Mouse (Mus musculus) MEL (cell line): Measurements from ENCODE around the gene Hes2.

ENCODE experiments used
- CHD2 ChIP-seq: IDR thresholded peaks from 2 replicates; pipeline ENCODE4 v1.6.1; 2011; ENCODE audit warnings: low read length, improper control_type of control experiment
- CTCF ChIP-seq, 3 experiments: IDR thresholded peaks in 2 of 3; conservative IDR thresholded peaks in 1 of 3; 2 replicates each; pipeline ENCODE4 v1.5.1; 2011 to 2012; ENCODE audit warnings: low read length in 3 of 3, low read depth in 2 of 3, mild to moderate bottlenecking in 2 of 3, improper control_type of control experiment in 1 of 3, inconsistent platforms in 1 of 3, mixed read lengths in 1 of 3, moderate library complexity in 1 of 3; ENCODE audit not compliant: control insufficient read depth in 1 of 3, insufficient read depth in 1 of 3, poor library complexity in 1 of 3, severe bottlenecking in 1 of 3
- EP300 ChIP-seq, 2 experiments: IDR thresholded peaks; 2 replicates each; pipeline ENCODE4 v1.6.1; 2011; ENCODE audit warnings: improper control_type of control experiment in 2 of 2, low read length in 2 of 2, low read depth in 1 of 2, mild to moderate bottlenecking in 1 of 2
- POLR2A ChIP-seq, 2 experiments: IDR thresholded peaks; 2 replicates each; pipeline ENCODE4 v1.6.1; 2011 to 2012; ENCODE audit warnings: low read length in 2 of 2, mild to moderate bottlenecking in 2 of 2, control low read depth in 1 of 2, improper control_type of control experiment in 1 of 2, low read depth in 1 of 2, moderate library complexity in 1 of 2; ENCODE audit not compliant: control insufficient read depth in 1 of 2, insufficient read depth in 1 of 2, poor library complexity in 1 of 2
- RAD21 ChIP-seq: IDR thresholded peaks from 2 replicates; pipeline ENCODE4 v1.6.1; 2011; ENCODE audit warnings: mild to moderate bottlenecking, low read depth, low read length, improper control_type of control experiment
- TAL1 ChIP-seq: IDR thresholded peaks from 2 replicates; pipeline ENCODE4 v1.6.1; 2012; ENCODE audit warnings: mild to moderate bottlenecking, inconsistent platforms, low read length, moderate library complexity, mixed read lengths

- TF ChIP-seq CTCF (IDR thresholded peaks at IDR 0.05 in 2 of 3, conservative IDR thresholded peaks at IDR 0.05 in 1 of 3; ENCODE audit: control insufficient read depth in 1 of 3, insufficient read depth in 1 of 3, low read depth in 2 of 3, low read length in 3 of 3, poor library complexity in 1 of 3, severe bottlenecking in 1 of 3) (no peak), CHD2 (no peak), RAD21 (no peak), POLR2A (IDR thresholded peaks at IDR 0.05; ENCODE audit: control insufficient read depth in 1 of 2, insufficient read depth in 1 of 2, low read depth in 1 of 2, low read length in 2 of 2, poor library complexity in 1 of 2) (no peak), EP300 (IDR thresholded peaks at IDR 0.05; ENCODE audit: low read depth in 1 of 2, low read length in 2 of 2) (no peak), TAL1 (no peak)
Observed at GRCm38 (mm10) chr4:152126026-152126920, 32.4 kb upstream of the Hes2 start.
